Mouse (Mus musculus): ENCODE measurements at regions not wholly inside any gene's neighbourhood (a gene's known extent, or its start where the extent isn't known, plus 50 kb on each side); places are given as distances from the start of the nearest gene placed in this dataset.

GRCm38 (mm10) chr13:72814616-72815015, 186.0 kb downstream of the Irx2 start:
- H3K4me2 ChIP-seq (replicated peaks): no peak overlapping the region
- H3K27me3 ChIP-seq: peaks cover 51% of the 10 kb centered on the region
- H3K27ac ChIP-seq (replicated peaks): no peak overlapping the region
- peaks cover 10% of the 10 kb centered on the region; the same call in 1 of the 2 replicates for H3K4me1 ChIP-seq
- H3K9ac ChIP-seq (replicated peaks): no peak overlapping the region
- ATAC-seq (replicated peaks): no peak
- no peak overlapping the region for H3K4me3 ChIP-seq
- 24% methylated on average over 7 of the region's 7 CpGs for WGBS
- H3K36me3 ChIP-seq: no peaks in the 10 kb centered on the region
- H3K9me3 ChIP-seq: no peaks in the 10 kb centered on the region

GRCm38 (mm10) chr13:72815236-72815932, 186.8 kb downstream of the Irx2 start:
- no peak overlapping the region for H3K4me2 ChIP-seq (replicated peaks)
- H3K4me1 ChIP-seq: peaks cover 10% of the 10 kb centered on the region; the same call in 1 of the 2 replicates
- WGBS: 5% methylated on average over 4 of the region's 4 CpGs
- peaks cover 51% of the 10 kb centered on the region for H3K27me3 ChIP-seq
- no peak overlapping the region for H3K4me3 ChIP-seq
- no peaks in the 10 kb centered on the region for H3K36me3 ChIP-seq
- no peaks in the 10 kb centered on the region for H3K9me3 ChIP-seq
- H3K9ac ChIP-seq (replicated peaks): no peak overlapping the region
- H3K27ac ChIP-seq (replicated peaks): no peak overlapping the region
- no peak for ATAC-seq (replicated peaks)

GRCm38 (mm10) chr13:72815933-72816553, 187.4 kb downstream of the Irx2 start:
- H3K36me3 ChIP-seq: no peaks in the 10 kb centered on the region
- H3K4me2 ChIP-seq (replicated peaks): peak overlapping the region; percentile 37
- WGBS: 3% methylated on average over 18 of the region's 18 CpGs
- peak overlapping the region; percentile 18; the same call in 1 of the 2 replicates for H3K4me3 ChIP-seq
- no peak for ATAC-seq (replicated peaks)
- no peak overlapping the region for H3K9ac ChIP-seq (replicated peaks)
- no peaks in the 10 kb centered on the region for H3K9me3 ChIP-seq
- peaks cover 10% of the 10 kb centered on the region; the same call in 1 of the 2 replicates for H3K4me1 ChIP-seq
- no peak overlapping the region for H3K27ac ChIP-seq (replicated peaks)
- H3K27me3 ChIP-seq: peaks cover 51% of the 10 kb centered on the region

GRCm38 (mm10) chr13:72816856-72817255, 188.2 kb downstream of the Irx2 start:
- no peak for ATAC-seq (replicated peaks)
- H3K27me3 ChIP-seq: peaks cover 51% of the 10 kb centered on the region
- 7% methylated on average over 8 of the region's 8 CpGs for WGBS
- H3K4me3 ChIP-seq: peak overlapping the region; percentile 18; the same call in 1 of the 2 replicates
- H3K9ac ChIP-seq (replicated peaks): no peak overlapping the region
- H3K36me3 ChIP-seq: no peaks in the 10 kb centered on the region
- H3K4me2 ChIP-seq (replicated peaks): peak overlapping the region; percentile 37
- no peaks in the 10 kb centered on the region for H3K9me3 ChIP-seq
- H3K4me1 ChIP-seq: peaks cover 10% of the 10 kb centered on the region; the same call in 1 of the 2 replicates
- H3K27ac ChIP-seq (replicated peaks): no peak overlapping the region

GRCm38 (mm10) chr13:72817521-72817920, 188.9 kb downstream of the Irx2 start:
- Histone ChIP-seq H3K4me3 (no peak overlapping the region), H3K4me2 (replicated peaks) (no peak overlapping the region), H3K27me3 (peaks cover 51% of the 10 kb centered on the region), H3K9me3 (no peaks in the 10 kb centered on the region), H3K9ac (replicated peaks) (no peak overlapping the region), H3K36me3 (no peaks in the 10 kb centered on the region), H3K4me1 (peaks cover 10% of the 10 kb centered on the region; the same call in 1 of the 2 replicates), H3K27ac (replicated peaks) (no peak overlapping the region)
- WGBS: 14% methylated on average over 2 of the region's 2 CpGs
- no peak for ATAC-seq (replicated peaks)

GRCm38 (mm10) chr13:72817930-72818329, 189.3 kb downstream of the Irx2 start:
- ATAC-seq (replicated peaks): no peak
- Histone ChIP-seq H3K9ac (replicated peaks) (no peak overlapping the region), H3K36me3 (no peaks in the 10 kb centered on the region), H3K4me1 (peaks cover 10% of the 10 kb centered on the region; the same call in 1 of the 2 replicates), H3K27me3 (peaks cover 51% of the 10 kb centered on the region), H3K9me3 (no peaks in the 10 kb centered on the region), H3K27ac (replicated peaks) (no peak overlapping the region), H3K4me3 (no peak overlapping the region), H3K4me2 (replicated peaks) (no peak overlapping the region)
- WGBS: 11% methylated on average over 6 of the region's 6 CpGs

GRCm38 (mm10) chr13:72826613-72827012, 198.0 kb downstream of the Irx2 start:
- no peak overlapping the region for H3K27ac ChIP-seq (replicated peaks)
- H3K9ac ChIP-seq (replicated peaks): no peak overlapping the region
- H3K36me3 ChIP-seq: no peaks in the 10 kb centered on the region
- no peaks in the 10 kb centered on the region for H3K4me1 ChIP-seq
- WGBS: 56% methylated on average over 3 of the region's 3 CpGs
- no peak overlapping the region for H3K4me2 ChIP-seq (replicated peaks)
- no peaks in the 10 kb centered on the region for H3K27me3 ChIP-seq
- ATAC-seq (replicated peaks): no peak
- no peak overlapping the region for H3K4me3 ChIP-seq
- no peaks in the 10 kb centered on the region for H3K9me3 ChIP-seq

- Histone ChIP-seq H3K9me3 (no peaks in the 10 kb centered on the region), H3K27ac (replicated peaks) (no peak overlapping the region), H3K27me3 (no peaks in the 10 kb centered on the region), H3K4me3 (no peak overlapping the region), H3K4me2 (replicated peaks) (no peak overlapping the region), H3K4me1 (no peaks in the 10 kb centered on the region), H3K9ac (replicated peaks) (no peak overlapping the region), H3K36me3 (no peaks in the 10 kb centered on the region)
- WGBS: 88% methylated on average over 3 of the region's 3 CpGs
- ATAC-seq (replicated peaks): no peak
Measured at GRCm38 (mm10) chr13:72829331-72829730, 200.7 kb downstream of the Irx2 start.

- WGBS: 84% methylated on average over 2 of the region's 2 CpGs
- Histone ChIP-seq H3K4me2 (replicated peaks) (no peak overlapping the region), H3K27me3 (no peaks in the 10 kb centered on the region), H3K9ac (replicated peaks) (no peak overlapping the region), H3K27ac (replicated peaks) (no peak overlapping the region), H3K4me3 (no peak overlapping the region), H3K36me3 (no peaks in the 10 kb centered on the region), H3K4me1 (no peaks in the 10 kb centered on the region), H3K9me3 (no peaks in the 10 kb centered on the region)
- no peak for ATAC-seq (replicated peaks)
Measured at GRCm38 (mm10) chr13:72833326-72833725, 204.7 kb downstream of the Irx2 start.

GRCm38 (mm10) chr13:72837016-72837415, 208.4 kb downstream of the Irx2 start:
- no peaks in the 10 kb centered on the region for H3K4me1 ChIP-seq
- no peaks in the 10 kb centered on the region for H3K36me3 ChIP-seq
- no peaks in the 10 kb centered on the region for H3K9me3 ChIP-seq
- no peak overlapping the region for H3K4me2 ChIP-seq (replicated peaks)
- ATAC-seq (replicated peaks): no peak
- no peaks in the 10 kb centered on the region for H3K27me3 ChIP-seq
- no peak overlapping the region for H3K4me3 ChIP-seq
- H3K9ac ChIP-seq (replicated peaks): no peak overlapping the region
- no peak overlapping the region for H3K27ac ChIP-seq (replicated peaks)
- WGBS: 62% methylated on average over 9 of the region's 9 CpGs

- Histone ChIP-seq H3K9ac (replicated peaks) (no peak overlapping the region), H3K4me2 (replicated peaks) (no peak overlapping the region), H3K36me3 (no peaks in the 10 kb centered on the region), H3K27ac (replicated peaks) (no peak overlapping the region), H3K9me3 (no peaks in the 10 kb centered on the region), H3K4me3 (no peak overlapping the region), H3K4me1 (no peaks in the 10 kb centered on the region), H3K27me3 (no peaks in the 10 kb centered on the region)
- ATAC-seq (replicated peaks): no peak
- 70% methylated on average over 4 of the region's 4 CpGs for WGBS
Measured at GRCm38 (mm10) chr13:72848097-72848496, 219.5 kb downstream of the Irx2 start.

GRCm38 (mm10) chr13:72849841-72850240, 221.2 kb downstream of the Irx2 start:
- WGBS: 43% methylated on average over 11 of the region's 11 CpGs
- Histone ChIP-seq H3K27me3 (no peaks in the 10 kb centered on the region), H3K9ac (replicated peaks) (no peak overlapping the region)

More at GRCm38 (mm10) chr13:72849841-72850240, 221.2 kb downstream of the Irx2 start:
- H3K4me1 ChIP-seq: no peaks in the 10 kb centered on the region
- H3K36me3 ChIP-seq: no peaks in the 10 kb centered on the region
- no peak for ATAC-seq (replicated peaks)
- H3K4me3 ChIP-seq: no peak overlapping the region
- no peak overlapping the region for H3K27ac ChIP-seq (replicated peaks)
- H3K4me2 ChIP-seq (replicated peaks): no peak overlapping the region
- no peaks in the 10 kb centered on the region for H3K9me3 ChIP-seq

Data from forebrain, embryonic 15.5 days (tissue).